Mouse (Mus musculus): ENCODE data around the gene Rabep2. TPM values are rescaled to one million over a fixed set of nuclear protein-coding genes. Genes with fewer than 3 reads are reported as not detected.

Rabep2 gene
- polyA plus RNA-seq, 1 experiment: 20.6 TPM

- TF ChIP-seq CTCF (IDR thresholded peaks at IDR 0.05; ENCODE audit: borderline replicate concordance, insufficient read depth, low read length) (no peak), POLR2A (IDR thresholded peaks at IDR 0.05; ENCODE audit: low read depth, low read length) (no peak)
- Histone ChIP-seq H3K4me3 (ENCODE audit: insufficient read depth, low read length) (no peak overlapping the region), H3K4me1 (ENCODE audit: control insufficient read depth, insufficient read depth, low read length) (no peaks in the 10 kb centered on the region), H3K27ac (ENCODE audit: insufficient read depth, low read length) (no peak overlapping the region)
Measured at GRCm38 (mm10) chr7:126460623-126461399, 32.3 kb downstream of the Rabep2 start.

DNA sequence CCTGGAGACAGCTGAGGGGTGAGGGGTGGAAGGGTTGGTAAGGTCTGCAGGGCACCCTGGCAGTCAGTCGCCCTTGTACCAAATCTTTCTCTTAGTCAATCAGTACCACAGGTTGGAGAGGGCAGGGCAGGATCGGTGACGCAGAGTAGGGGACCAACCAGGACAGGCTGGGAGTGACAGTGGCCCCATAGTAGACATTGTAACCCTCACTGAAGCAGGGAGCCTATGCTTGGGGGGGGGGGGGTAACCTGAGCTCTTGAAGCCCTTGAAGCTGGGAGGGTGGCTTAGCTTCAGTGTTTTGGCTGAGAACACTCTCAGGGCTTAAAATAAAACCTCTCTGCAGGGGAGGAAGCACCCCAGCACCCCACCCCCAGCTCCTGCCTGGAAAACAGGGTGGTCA, 33.1 kb downstream of the Rabep2 start:
- TF ChIP-seq POLR2A (IDR thresholded peaks at IDR 0.05; ENCODE audit: low read depth, low read length) (no peak), CTCF (IDR thresholded peaks at IDR 0.05; ENCODE audit: borderline replicate concordance, insufficient read depth, low read length) (no peak)
- H3K4me3 ChIP-seq (ENCODE audit: insufficient read depth, low read length): no peak overlapping the region

DNA sequence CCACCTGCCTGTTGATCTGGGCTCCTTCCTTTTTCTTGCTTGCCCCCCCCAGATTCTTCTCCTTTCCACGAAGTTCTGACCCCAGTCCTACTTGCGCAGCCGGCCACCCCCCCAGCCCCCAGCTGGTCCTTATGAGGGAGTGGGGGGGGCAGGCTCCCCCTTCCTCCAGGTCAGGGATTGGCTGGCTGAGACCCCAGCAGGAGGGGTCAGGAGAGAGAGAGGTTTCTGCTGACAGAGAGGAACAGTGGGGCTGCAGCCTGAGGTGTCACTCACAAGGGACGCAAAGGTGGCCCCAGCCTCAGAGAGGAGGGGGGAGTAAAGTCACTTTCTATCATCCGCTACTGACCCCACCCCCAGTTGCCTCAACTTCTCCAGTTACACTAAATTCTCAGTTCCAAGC, 34.4 kb downstream of the Rabep2 start, which contains the start of gene Atp2a1:
Gene Atp2a1, minus strand, starts transcription at position 105 of the 400 bp plus-strand sequence.
- Histone ChIP-seq H3K4me3 (ENCODE audit: insufficient read depth, low read length) (no peak within 1 kb of the TSS), H3K4me1 (ENCODE audit: control insufficient read depth, insufficient read depth, low read length) (no peaks in the 10 kb centered on the region), H3K27ac (ENCODE audit: insufficient read depth, low read length) (no peak within 1 kb of the TSS)
- no peak for TF ChIP-seq CTCF (IDR thresholded peaks at IDR 0.05; ENCODE audit: borderline replicate concordance, insufficient read depth, low read length)
- no peak for TF ChIP-seq POLR2A (IDR thresholded peaks at IDR 0.05; ENCODE audit: low read depth, low read length)

More for the DNA sequence above, 33.1 kb downstream of the Rabep2 start:
- Histone ChIP-seq H3K4me1 (ENCODE audit: control insufficient read depth, insufficient read depth, low read length) (no peaks in the 10 kb centered on the region), H3K27ac (ENCODE audit: insufficient read depth, low read length) (no peak overlapping the region)

DNA sequence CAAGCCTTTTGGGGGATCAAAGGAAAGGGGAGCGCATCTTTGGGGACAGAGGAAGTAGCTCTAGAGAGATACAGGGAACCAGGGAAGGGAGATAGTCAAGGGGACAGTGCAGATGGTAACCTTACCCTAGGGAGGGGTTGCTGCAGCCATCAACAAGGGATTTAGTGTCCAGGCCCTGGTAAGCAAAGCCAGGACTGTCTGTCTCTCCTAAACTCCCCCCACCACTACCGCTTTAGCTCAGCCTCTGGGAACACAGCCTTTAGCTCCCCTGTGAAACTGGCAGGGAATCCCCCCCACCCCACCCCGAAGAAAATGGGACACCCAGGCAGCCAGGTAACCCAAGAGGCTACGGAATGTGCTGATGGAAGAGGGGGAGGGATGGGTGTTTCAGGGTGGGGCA, 35.0 kb downstream of the Rabep2 start:
- H3K4me1 ChIP-seq (ENCODE audit: control insufficient read depth, insufficient read depth, low read length): no peaks in the 10 kb centered on the region
- no peak overlapping the region for H3K4me3 ChIP-seq (ENCODE audit: insufficient read depth, low read length)
- H3K27ac ChIP-seq (ENCODE audit: insufficient read depth, low read length): no peak overlapping the region
- no peak for TF ChIP-seq CTCF (IDR thresholded peaks at IDR 0.05; ENCODE audit: borderline replicate concordance, insufficient read depth, low read length)
- TF ChIP-seq POLR2A (IDR thresholded peaks at IDR 0.05; ENCODE audit: low read depth, low read length): no peak

- Histone ChIP-seq H3K27ac (ENCODE audit: insufficient read depth, low read length) (no peak overlapping the region), H3K4me3 (ENCODE audit: insufficient read depth, low read length) (no peak overlapping the region), H3K4me1 (ENCODE audit: control insufficient read depth, insufficient read depth, low read length) (no peaks in the 10 kb centered on the region)
- TF ChIP-seq CTCF (IDR thresholded peaks at IDR 0.05; ENCODE audit: borderline replicate concordance, insufficient read depth, low read length): no peak
- no peak for TF ChIP-seq POLR2A (IDR thresholded peaks at IDR 0.05; ENCODE audit: low read depth, low read length)
Measured at GRCm38 (mm10) chr7:126464121-126464520, 35.6 kb downstream of the Rabep2 start.

DNA sequence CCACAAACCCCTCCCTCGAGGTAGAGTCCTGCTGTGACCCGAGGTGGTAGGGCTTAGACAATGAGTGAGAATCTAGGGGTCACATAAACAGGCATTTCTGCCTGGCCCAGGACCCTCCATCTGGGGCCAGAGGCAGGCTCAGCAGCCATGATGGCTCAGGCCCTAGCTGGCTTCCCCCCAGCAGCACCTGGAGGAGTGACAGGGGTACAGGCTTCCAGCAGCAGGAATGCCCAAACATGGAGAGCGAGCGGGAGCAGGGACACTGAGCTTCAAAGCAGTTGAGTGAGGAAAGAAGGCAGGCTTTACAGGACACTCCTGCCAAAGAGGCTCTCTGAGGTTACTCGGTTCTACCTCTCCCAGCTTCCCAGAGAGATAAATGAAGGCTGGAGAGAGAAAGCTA, 36.3 kb downstream of the Rabep2 start:
- Histone ChIP-seq H3K27ac (ENCODE audit: insufficient read depth, low read length) (no peak overlapping the region), H3K4me1 (ENCODE audit: control insufficient read depth, insufficient read depth, low read length) (no peaks in the 10 kb centered on the region), H3K4me3 (ENCODE audit: insufficient read depth, low read length) (no peak overlapping the region)
- TF ChIP-seq CTCF (IDR thresholded peaks at IDR 0.05; ENCODE audit: borderline replicate concordance, insufficient read depth, low read length) (no peak), POLR2A (IDR thresholded peaks at IDR 0.05; ENCODE audit: low read depth, low read length) (no peak)

DNA sequence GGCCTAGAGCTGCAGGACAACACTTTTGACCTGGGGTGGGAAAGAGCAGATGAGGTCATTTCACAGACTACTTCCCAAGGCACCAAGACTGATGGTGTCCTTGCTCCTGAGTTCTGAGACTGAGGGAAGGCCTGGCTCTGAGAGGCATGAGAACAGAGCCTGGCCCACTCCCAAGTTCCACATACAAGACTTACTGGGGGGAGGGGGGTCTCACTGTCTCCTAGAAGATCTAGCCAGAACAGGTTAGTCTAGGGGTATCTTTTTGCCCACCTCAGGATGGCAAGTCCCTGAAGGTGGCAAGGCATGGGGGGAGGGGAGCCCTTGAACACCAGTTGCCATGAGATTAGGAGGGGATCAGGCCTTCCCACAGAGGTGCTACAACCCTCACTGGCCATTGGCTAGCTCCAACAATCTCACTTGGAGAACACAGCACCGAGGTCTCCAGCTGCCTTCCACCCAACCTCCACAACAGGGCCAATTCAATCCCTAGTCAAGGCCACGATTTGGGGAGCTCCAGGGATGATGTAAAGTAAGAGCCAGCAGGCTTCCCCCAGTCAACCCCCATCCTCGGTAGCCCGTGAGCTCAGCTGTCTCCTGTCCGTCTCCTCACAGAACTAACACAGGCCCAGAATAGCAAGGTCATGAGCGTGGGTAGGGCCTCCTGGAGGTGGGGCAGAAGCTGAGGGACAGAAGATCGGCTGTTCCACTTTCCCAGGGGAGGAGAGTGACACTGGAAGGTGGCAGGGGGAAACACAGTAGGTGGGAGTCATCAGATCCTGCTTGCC, 36.9 kb downstream of the Rabep2 start:
- TF ChIP-seq POLR2A (IDR thresholded peaks at IDR 0.05; ENCODE audit: low read depth, low read length) (no peak), CTCF (IDR thresholded peaks at IDR 0.05; ENCODE audit: borderline replicate concordance, insufficient read depth, low read length) (no peak)
- H3K27ac ChIP-seq (ENCODE audit: insufficient read depth, low read length): no peak overlapping the region
- no peaks in the 10 kb centered on the region for H3K4me1 ChIP-seq (ENCODE audit: control insufficient read depth, insufficient read depth, low read length)
- no peak overlapping the region for H3K4me3 ChIP-seq (ENCODE audit: insufficient read depth, low read length)

GRCm38 (mm10) chr7:126466116-126466515, 37.6 kb downstream of the Rabep2 start:
- H3K4me1 ChIP-seq (ENCODE audit: control insufficient read depth, insufficient read depth, low read length): no peaks in the 10 kb centered on the region
- no peak for TF ChIP-seq POLR2A (IDR thresholded peaks at IDR 0.05; ENCODE audit: low read depth, low read length)
- no peak for TF ChIP-seq CTCF (IDR thresholded peaks at IDR 0.05; ENCODE audit: borderline replicate concordance, insufficient read depth, low read length)
- no peak overlapping the region for H3K27ac ChIP-seq (ENCODE audit: insufficient read depth, low read length)

GRCm38 (mm10) chr7:126466707-126467106, 38.1 kb downstream of the Rabep2 start:
- TF ChIP-seq POLR2A (IDR thresholded peaks at IDR 0.05; ENCODE audit: low read depth, low read length) (no peak), CTCF (IDR thresholded peaks at IDR 0.05; ENCODE audit: borderline replicate concordance, insufficient read depth, low read length) (no peak)
- H3K4me3 ChIP-seq (ENCODE audit: insufficient read depth, low read length): no peak overlapping the region
- H3K4me1 ChIP-seq (ENCODE audit: control insufficient read depth, insufficient read depth, low read length): no peaks in the 10 kb centered on the region
- H3K27ac ChIP-seq (ENCODE audit: insufficient read depth, low read length): no peak overlapping the region

More at GRCm38 (mm10) chr7:126466116-126466515, 37.6 kb downstream of the Rabep2 start:
- H3K4me3 ChIP-seq (ENCODE audit: insufficient read depth, low read length): no peak overlapping the region

DNA sequence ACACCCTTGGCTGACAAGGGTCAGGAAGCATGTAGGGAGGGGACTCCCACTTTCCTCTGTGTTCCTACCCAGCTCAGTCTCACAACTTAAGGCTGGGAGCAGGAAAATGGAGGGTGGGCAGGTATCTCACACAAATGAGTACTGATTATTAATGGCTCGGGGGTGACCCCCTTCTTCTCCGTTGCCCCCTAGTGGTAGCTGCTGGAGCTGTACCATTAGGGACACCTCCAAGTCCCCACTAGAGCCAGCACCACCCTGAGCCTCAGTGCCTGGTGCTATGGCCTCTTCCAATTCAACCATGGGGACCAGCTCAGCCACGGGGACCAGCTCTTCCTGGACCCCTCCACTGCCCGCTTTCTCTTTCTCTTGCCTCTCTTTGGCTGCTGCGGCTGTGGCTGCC, 38.7 kb downstream of the Rabep2 start:
- TF ChIP-seq POLR2A (IDR thresholded peaks at IDR 0.05; ENCODE audit: low read depth, low read length) (no peak), CTCF (IDR thresholded peaks at IDR 0.05; ENCODE audit: borderline replicate concordance, insufficient read depth, low read length) (peak; percentile 27; the same call in 1 of the 2 replicates)

More for the DNA sequence above, 38.7 kb downstream of the Rabep2 start:
- no peaks in the 10 kb centered on the region for H3K4me1 ChIP-seq (ENCODE audit: control insufficient read depth, insufficient read depth, low read length)
- H3K4me3 ChIP-seq (ENCODE audit: insufficient read depth, low read length): no peak overlapping the region
- H3K27ac ChIP-seq (ENCODE audit: insufficient read depth, low read length): no peak overlapping the region

Data from embryonic fibroblast, embryonic 13.5 days (primary cell).